Mouse (Mus musculus): ENCODE data around the gene Rcan1.
"Not testable (repeated sequence)": the region's sequence is repeated elsewhere in the genome, so short reads cannot be mapped to it uniquely, and the experiment has no call there.

The Rcan1 gene

DNA sequence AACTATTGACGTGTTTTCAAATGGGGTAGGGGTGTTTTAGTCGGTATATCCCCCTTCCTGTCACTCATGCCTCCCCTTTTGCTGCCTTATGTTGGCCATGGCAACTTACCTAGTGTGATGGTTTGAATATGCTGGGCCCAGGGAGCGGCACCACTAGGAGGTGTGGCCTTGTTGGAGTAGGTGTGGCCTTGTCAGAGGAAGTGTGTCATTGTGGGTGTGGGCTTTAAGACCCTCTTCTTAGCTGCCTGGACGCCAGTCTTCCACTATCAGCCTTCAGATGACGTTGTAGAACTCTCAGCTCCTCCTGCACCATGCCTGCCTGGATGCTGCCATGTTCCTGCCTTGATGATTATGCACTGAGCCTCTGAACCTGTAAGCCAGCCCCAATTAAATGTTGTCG is at the start of gene Rcan1:
Gene Rcan1, minus strand, starts transcription at position 162 of the 400 bp plus-strand sequence.
- DNase-seq: no peak

DNA sequence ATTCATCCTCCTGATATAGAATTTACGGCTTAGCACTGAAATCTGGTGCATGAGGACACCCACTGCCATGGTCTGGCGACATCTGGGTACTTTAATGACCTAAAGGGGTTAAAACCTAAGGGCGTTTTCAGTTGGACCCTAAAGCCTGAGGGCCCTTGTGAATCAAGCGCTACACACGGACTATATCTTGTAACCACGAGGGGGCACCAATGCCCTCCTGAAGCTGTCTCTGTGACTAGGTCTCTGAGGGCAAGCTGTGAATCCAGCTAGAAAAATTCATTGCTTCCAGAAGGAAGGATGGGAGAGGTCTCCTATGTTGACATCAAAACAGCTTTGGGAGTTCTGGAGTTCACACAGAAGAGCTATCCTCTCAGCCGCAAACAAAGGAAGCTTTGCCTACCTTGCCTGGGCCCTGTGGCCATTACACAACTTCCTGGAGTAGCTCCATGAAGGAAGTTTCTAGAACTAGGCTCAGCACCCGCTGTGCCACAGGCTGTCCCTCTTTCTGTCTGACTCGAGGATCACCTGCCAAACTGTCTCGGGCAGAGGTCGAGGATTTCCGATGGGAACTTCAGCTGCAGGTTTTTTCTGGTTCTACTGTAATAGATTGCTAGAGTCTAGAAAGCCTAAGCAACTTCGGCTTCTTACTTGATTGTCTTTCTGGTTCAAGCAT is 49.3 kb upstream of the Rcan1 start:
- no peak for DNase-seq

DNA sequence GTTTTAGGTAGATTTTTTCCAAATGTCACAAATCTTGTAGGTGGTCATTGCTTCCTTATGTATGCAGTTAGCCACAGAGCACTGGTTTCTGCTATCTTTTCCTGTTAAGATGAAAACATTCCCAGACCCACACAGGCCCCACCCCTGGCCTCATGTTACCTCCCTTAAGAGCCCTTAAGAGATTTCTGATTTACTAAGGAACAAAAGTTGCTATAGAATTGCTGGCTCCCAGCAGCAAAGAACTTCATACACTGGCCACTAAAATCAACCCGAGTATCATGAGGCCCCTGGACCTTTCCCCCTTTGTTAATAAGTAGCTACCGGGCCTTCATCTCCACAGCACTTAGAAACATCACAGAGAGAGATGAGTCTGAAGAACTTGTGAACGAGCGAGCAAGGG is 48.1 kb upstream of the Rcan1 start:
- DNase-seq: no peak

DNA sequence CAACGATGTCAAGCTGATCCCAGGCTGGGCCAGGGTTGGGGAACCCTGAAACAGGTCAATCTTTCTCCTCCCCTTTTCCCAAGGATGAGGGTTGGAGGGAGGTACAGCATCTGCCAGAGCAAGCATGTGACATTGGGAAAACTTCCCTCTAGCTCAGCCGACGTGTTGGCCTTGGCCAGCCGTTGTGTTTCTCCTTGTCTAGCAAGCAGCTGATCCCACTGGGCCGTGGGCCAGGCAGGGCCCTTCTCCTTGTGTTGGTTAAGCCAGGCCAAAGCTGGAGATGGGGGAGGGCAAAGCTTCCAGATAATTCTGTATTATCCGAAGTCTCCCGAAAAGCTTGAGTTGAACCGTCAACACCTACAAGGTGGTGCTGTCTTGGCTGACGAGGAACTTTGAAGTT is 45.5 kb upstream of the Rcan1 start:
- no peak for DNase-seq

DNA sequence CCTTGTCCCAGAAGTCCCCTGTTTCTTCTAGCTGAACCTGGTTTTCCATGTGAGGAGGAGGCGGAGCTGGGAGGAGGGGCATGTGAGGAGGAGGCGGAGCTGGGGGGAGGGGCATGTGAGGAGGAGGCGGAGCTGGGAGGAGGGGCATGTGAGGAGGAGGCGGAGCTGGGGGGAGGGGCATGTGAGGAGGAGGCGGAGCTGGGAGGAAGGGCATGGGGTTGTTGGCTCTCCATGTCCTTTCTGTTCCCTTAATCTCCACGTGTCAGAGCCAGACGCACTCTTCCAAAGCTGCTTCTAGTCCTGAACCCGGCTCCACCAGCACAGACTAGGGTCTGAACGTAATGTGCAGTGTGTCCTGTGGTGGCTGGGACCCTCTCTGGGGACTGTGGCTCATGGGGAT is 44.2 kb upstream of the Rcan1 start:
- not testable (repeated sequence) for DNase-seq

DNA sequence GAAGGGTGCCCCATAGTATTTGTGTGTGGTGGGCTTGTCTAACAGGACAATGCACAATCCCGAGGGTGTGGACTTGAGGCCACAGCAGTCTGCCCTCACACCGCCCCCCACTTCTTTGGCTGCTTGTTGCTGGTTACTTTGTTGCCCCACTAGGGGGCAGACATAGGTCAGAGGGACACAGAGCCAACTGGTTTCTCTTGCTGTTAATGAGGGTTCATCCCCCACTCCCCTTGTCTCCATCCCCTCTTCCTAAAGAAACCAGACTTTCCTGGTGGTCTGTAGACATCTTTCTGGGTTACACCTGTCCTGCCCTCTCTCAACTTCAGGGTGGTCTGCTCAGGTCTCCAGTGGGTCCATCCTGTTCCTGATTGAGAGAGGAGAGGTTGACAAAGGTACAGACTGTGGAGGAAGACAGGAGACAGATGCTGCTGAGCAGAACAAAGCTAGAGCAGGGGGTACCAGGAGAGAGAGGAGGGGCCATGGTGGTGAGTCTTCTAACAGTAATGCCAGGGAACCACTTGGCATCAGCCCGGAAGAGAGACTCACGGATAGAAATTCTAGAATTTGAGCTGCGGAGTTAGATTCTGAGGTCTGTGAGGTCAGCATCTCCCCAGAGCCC is 41.2 kb upstream of the Rcan1 start:
- DNase-seq: no peak

DNA sequence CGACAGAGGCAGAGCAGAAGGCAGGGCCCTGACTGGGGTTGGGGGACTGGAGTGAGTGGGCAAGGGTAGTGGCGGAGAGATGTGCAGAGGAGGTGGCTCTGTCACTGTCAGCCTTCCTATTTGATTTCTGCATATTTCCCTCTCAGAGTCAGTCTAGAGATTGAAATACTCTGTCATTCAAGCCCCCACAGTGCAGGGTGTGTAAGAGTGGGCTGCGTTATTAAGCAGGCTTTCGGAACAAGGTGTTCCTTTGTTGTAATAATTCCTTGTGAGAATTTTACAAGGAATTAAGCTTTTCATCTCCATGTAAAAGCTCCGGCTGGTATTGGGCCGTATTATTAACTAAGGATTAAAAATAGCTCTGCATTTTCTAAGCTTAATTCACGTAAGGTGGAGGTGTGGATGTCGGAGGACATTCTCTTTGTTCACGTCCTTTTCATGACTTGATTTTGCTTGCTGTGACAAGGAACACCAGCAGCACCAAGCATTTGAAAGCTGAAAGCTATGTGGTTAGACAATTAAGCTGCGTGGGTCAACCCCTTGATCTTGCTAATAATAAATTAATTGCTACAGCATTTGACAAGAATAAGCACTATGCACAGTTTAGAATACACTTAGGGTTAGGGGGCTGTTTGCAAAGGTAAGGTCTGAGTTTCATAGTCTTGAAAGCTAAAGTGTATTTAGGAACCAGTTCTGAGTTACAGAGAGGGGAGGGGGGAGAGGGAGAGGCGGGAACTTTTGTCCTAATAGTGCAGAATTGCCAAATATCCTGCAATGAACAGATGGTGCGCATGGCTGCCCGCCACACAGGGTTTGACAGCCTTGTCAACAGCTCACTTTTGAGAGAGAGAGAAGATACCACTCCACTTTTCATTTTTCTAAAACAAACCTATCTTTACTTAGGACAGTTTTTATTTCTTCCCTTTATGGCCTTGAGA is 40.4 kb upstream of the Rcan1 start:
- no peak for DNase-seq

DNA sequence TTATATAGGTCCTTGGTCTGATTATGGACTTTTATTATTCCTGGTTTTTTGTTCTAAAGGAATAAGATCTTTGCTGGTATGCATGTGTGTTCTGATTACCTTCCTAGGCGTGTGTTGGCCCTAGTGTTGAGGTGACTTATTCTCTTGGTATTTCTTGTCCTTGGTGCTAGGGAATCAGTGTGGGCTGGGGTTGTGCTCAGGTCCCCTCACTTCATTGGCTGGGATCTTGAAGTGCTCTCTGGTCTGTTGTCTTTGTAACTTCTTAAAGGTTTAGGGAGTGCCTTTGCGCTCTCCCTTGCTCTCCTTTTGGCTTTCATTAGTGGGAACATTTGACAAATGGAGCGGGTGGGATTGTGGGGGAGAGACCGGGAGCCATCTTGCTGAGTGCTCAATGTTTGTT is 36.9 kb upstream of the Rcan1 start:
- no peak for DNase-seq

DNA sequence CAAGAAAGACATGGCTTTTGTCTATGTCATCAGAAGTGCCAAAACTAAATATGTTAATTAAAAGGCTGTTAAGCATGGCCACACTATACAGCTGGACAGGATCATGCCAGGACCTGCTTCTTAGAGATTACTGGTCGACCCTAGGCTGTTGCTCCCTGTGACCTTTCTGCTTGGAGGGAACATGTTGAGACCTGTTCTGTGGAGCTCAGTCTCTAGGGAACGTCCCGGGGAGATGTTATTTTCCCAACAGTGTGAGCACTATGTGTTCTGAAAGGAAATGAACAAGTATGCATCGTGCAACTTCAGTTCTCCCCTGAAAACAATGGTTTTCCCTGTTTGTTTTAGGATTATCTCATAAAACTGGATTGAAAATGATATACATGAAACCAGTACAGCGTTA is 32.4 kb upstream of the Rcan1 start:
- DNase-seq: no peak

DNA sequence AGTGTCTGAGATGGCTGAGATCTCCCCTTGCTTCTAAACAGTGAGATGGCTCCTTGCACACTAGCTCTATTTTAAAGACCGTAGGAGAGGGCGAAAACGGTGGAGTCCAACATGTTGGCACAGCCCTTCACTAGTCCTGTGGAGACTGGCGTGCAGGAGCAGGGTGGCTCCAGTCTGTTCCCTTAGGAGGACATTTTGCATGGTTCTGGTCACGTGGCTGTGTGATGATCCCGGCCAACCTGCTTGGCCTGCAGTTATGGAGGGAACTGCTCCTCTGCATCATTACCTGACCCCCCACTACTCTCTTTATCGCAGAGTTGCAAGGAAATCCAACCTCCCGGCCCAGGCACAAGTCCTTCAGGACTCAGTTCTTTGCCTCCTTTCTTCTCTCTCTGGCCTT is 29.9 kb upstream of the Rcan1 start:
- DNase-seq: no peak

DNA sequence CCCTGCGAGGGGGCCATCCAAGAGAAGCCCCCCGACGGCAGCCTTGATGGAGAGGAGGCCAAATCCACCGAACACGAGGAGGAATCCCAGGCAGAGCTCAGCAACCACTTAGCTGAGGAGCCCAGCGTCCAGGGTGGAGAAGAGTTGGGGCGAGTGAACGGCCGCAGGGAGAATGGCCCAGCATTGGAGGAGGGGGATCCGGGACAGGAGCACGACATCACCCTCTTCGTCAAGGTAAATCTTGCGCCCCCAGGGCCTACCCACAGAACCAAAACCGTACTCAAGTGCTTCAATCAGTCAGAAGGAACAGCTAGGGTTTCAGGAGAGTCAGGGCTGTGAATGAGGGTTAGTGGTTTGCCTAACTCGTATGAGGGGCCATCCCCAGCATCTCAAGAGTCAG is 28.7 kb upstream of the Rcan1 start:
- no peak for DNase-seq

DNA sequence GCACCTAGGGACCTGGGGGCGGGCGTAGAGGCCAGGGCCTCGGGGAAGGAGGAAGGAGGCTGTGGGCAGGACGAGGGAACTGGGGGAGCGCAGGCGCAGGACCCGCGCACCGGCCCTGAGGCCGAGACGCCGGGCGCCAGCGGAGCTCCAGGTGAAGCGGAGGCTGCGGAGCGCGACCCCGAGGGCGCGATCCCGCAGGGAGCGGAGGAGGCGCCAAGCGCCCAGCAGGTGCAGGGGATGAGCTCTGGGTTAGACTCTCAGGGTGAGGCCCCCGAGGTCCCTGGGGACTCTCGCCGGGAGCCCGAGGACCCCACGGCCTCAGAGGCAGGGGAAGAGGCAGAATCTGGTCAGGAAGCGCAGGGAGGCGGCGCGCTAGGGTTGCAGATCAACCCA is 27.9 kb upstream of the Rcan1 start:
- no peak for DNase-seq

DNA sequence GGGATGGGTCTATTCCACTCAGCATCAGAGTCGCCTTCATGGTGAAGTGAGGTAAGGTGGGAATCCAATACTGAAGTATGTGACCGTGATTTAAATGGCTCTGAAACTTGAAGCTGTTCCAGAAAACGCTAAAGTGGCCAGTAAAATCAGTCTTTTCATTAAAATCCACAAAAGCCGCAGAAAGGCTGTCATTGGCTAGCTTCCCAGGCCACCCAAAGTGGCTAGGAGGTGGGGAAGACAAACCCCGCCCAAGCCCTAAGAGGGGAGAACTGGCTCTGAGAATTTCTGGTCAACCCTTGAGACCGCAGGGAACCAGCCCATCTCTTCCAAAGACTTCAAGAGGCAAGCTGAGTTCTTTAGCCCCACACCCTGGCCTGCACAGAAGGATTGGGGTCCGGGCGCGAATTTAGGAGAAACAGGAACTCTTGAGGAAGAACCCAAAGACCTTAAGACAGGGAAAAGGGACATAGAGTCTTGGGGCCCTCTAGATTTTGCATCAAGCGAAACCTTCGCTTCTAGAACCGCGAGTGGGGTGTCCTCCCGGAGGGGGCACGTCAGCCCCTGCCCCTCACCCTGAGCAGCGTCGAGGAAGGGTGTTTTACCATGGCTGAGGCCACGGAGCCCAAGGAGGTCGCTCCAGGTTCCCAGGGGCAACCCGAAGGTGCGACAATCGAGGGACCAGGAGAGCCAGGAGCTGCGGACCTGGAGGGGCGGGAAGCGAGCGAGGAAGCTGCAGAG is 27.4 kb upstream of the Rcan1 start:
- no peak for DNase-seq

DNA sequence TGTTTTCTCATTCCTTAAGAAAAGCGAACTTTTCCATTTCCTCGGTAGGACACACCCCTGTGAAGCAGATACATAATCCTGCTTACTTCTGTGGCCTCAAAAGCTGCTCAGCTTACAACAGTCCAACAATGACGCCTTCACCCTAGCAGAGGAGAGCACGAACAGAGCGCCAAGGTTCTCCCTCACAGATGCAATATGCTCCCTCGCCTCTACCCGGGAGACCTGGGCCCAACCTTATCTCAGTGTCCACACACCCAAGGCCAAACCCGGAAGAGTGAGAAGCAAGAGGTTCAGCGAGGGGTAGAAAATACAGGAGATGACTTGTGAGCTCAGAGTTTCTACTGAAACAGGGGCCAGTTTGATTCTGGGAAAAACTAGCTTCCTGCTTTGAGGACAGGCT is 18.7 kb upstream of the Rcan1 start:
- no peak for DNase-seq

DNA sequence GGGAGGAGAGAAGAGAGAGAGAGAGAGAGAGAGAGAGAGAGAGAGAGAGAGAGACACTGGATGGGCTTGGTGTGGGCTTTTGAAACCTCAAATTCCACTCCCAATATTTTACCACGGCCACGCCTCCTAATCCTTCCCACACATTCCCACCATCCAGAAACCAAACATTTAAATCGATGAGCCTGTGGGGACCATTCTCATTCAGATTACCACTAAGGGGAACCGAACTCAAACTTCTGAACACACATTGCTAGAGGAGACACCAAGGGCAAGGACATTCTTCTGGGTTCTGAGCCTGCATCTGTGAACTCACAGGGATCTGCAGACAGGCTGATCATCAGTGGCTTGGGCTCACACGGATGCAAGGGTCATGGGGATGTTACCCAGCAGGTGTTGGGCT is 17.8 kb upstream of the Rcan1 start:
- no peak for DNase-seq

DNA sequence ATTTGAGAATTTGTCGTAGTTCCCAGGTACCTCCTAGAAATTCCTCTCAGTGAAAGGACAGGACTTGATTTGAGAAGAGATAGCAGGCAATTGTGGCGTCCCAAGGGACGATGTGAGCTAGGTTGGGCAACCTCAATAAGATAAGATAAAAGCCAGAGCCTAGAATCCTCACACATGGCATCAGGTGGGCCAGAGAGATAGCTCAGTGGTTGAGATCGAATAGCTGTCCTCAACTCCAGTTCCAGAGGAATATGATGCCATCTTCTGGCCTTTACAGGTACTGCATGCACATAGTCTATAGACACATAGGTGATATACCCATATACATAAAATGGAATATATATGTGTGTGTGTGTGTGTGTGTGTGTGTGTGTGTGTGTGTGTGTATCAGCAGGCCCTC is 16.8 kb upstream of the Rcan1 start:
- no peak for DNase-seq

DNA sequence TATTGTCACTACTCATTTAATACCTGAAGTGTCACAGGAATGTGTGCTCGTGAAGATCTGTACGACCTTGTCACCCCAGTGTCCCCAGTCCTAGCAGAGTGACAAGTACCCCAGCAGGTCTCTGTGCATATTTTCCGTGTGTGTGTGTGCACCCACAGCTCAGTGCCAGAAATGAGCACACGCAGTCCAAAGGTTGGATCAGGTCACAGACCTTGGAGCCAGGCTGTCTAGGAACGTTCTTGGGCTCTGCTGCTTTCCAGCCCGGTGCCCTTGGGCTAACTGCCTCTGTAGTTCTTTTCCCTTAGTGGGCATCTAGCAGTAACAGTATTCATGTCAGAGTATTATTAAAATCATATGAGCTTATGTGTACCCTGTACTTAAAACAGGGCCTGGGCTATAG is 16.4 kb upstream of the Rcan1 start:
- DNase-seq: no peak

DNA sequence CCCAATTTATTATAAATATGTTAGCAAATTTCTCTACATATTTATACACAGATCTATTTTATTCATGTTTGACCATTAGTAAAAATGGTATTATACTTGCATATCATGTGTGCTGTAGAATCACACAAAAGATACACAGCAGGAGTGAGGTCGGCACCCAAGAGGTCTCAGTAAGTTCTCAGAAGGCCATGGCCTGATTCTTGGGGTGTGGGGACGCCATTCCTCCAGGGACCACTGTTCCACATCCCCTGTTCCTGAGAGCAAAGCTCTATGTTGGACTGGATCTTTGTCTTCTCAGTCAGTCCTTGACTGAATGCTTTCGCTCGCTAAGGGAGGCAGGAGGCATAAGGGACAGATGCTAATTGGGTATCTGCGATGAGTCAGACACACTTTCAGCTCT is 14.8 kb upstream of the Rcan1 start, which contains the start of gene Clic6:
Gene Clic6, plus strand, starts transcription at position 301 of the 400 bp plus-strand sequence.
- no peak for DNase-seq

DNA sequence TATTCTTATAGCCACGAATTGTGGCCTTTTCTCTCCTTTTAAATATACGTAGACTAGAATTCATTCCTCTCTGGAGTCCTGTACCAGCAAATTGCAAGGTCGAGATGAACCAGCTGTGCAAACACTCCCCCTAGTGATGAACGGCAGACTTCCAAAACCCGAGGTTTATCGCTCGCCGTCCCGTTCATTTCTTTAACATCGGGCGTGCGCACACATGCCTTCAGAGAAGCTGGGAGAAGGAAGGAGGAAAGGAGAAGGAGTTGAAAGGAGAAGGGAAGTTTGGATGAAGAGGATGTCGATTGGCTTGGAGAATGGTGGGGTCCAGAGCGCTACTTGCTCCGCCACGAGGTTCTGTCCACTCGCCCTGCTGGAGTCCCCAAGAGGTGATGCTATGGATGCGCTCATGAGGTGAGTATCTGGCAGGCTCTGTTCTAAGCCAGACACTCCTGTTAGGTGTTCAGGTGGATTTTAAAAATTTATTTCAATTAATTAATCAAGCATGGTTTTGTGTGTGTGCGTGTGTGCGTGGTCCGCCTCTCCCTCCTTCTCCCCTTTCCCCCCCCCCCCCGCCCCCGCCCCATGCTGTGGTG is 8.0 kb upstream of the Rcan1 start:
- DNase-seq: peak; percentile 75

DNA sequence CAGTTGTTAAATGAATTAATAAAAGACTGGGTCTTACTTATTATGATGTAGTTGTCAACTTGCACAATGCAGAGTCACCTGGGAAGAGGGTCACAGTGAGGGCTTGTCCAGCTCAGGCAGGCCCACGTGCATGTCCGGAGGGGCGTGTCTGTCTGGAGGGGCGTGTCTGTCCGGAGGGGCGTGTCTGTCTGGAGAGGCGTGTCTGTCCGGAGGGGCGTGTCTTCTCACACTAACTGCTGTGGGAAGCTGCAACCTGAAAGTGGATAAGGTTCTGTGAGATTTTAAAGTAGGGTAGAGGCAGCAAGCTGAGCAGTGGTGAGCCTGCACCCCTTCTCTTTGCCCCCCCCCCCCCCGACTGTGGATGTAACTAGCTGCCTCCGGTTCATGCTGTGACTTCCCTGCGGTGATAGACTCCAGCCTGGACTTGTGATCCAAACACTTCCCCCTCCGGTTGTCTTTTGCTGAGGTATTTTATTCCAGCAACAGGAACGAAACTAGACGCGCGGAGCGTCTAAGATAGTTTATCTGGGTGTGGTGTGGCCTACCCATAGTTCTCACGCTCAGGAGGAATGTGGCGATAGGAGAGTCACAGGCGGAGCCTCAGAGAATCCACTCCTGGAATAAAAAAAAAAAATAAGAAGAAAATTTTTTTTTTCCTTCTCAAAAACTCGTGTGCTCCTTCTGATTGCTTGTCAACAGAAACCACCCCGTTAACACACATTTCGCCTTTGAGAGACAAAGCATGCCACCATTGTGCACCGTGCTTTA is 4.6 kb upstream of the Rcan1 start:
- DNase-seq: no peak

DNA sequence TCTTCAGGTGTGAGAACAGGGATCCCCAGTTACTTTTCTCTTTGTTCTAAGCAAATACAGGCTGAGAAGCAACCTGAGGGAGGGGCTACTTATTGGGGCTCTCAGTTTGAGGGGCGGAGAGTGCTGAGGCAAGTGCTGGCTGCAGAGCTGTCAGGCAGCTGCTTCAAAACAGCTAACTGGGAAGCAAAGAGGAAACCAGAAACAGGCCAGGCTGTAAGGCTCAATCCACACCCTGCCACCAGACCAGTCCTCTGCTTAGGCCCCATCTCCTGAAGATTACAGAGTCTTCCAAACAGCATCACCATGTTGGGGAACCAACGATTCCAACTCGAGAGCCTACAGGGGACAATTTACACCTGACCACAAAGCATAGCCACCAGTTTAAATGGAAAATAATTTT is 2.2 kb upstream of the Rcan1 start:
- DNase-seq: no peak

DNA sequence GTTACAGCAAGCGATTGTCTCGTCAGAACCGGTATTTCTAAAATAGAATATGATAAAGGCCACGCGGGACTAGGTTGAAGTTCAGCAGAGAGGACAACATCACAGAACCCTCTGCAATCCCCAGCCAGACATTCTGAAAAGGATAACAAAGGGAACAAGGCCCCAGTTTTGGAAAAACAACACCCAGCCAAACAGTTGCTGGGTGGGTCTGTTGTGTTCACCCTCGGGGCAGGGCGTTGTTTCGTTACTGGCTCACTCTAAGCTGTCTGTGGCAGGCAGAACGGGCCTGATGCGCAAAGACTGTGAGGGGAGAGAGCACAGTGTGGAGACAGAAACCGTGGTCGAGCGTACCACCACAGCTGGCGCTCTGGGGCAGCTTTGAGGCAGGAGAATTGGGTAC is 2.2 kb downstream of the Rcan1 start:
- DNase-seq: no peak

All from right cerebral cortex, adult 18-20 months (tissue).